Mouse (Mus musculus) spleen, adult 12 weeks (tissue): ENCODE results near the gene Gm11168.
"Not testable (repeated sequence)": the region's sequence is repeated elsewhere in the genome, so short reads cannot be mapped to it uniquely, and the experiment has no call there.

Source experiments
- DNase-seq: peaks from one replicate; pipeline ENCODE4 v3.0.0; 2022; ENCODE audit warnings: low spot score

Gene Gm11168

DNA sequence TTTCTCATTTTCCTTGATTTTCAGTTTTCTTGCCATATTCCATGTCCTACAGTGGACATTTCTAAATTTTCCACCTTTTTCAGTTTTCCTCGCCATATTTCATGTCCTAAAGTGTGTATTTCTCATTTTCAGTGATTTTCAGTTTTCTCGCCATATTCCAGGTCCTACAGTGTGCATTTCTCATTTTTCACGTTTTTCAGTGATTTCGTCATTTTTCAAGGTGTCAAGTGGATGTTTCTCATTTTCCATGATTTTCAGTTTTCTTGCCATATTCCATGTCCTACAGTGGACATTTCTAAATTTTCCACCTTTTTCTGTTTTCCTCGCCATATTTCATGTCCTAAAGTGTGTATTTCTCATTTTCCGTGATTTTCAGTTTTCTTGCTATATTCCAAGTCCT, 22.5 kb downstream of the Gm11168 start:
- peak; percentile 80 for DNase-seq

DNA sequence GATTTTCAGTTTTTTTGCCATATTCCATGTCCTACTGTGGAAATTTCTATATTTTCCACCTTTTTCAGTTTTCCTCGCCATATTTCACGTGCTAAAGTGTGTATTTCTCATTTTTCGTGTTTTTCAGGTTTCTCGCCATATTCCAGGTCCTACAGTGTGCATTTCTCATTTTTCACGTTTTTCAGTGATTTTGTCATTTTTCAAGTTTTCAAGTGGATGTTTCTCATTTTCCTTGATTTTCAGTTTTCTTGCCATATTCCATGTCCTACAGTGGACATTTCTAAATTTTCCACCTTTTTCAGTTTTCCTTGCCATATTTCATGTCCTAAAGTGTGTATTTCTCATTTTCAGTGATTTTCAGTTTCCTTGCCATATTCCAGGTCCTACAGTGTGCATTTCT, 23.0 kb downstream of the Gm11168 start:
- not testable (repeated sequence) for DNase-seq

GRCm38 (mm10) chr9:3026741-3027140, 23.6 kb downstream of the Gm11168 start:
- not testable (repeated sequence) for DNase-seq

GRCm38 (mm10) chr9:3027200-3027599, 24.1 kb downstream of the Gm11168 start:
- DNase-seq, result not testable (repeated sequence)

- peak; percentile 86 for DNase-seq
Measured at GRCm38 (mm10) chr9:3029276-3030000, 26.3 kb downstream of the Gm11168 start.

DNA sequence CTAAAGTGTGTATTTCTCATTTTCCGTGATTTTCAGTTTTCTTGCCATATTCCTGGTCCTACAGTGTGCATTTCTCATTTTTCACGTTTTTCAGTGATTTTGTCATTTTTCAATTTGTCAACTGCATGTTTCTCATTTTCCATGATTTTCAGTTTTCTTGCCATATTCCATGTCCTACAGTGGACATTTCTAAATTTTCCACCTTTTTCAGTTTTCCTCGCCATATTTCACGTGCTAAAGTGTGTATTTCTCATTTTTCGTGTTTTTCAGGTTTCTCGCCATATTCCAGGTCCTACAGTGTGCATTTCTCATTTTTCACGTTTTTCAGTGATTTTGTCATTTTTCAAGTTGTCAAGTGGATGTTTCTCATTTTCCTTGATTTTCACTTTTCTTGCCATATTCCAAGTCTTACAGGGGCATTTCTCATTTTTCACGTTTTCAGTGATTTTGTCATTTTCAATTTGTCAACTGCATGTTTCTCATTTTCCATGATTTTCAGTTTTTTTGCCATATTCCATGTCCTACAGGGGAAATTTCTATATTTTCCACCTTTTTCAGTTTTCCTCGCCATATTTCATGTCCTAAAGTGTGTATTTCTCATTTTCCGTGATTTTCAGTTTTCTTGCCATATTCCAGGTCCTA, 27.7 kb downstream of the Gm11168 start:
- not testable (repeated sequence) for DNase-seq

DNA sequence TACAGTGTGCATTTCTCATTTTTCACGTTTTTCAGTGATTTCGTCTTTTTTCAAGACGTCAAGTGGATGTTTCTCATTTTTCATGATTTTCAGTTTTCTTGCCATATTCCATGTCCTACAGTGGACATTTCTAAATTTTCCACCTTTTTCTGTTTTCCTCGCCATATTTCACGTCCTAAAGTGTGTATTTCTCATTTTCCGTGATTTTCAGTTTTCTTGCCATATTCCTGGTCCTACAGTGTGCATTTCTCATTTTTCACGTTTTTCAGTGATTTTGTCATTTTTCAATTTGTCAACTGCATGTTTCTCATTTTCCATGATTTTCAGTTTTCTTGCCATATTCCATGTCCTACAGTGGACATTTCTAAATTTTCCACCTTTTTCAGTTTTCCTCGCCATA, 31.2 kb downstream of the Gm11168 start, which contains the start of gene Gm17535:
Gene Gm17535, plus strand, starts transcription at position 301 of the 400 bp plus-strand sequence.
- DNase-seq, result not testable (repeated sequence)

- not testable (repeated sequence) for DNase-seq
Measured at GRCm38 (mm10) chr9:3036577-3036976, 33.4 kb downstream of the Gm11168 start, which contains the start of gene Gm10715. Gene Gm10715, plus strand, starts transcription at chr9:3036877.

GRCm38 (mm10) chr9:3038161-3038560, 35.0 kb downstream of the Gm11168 start:
- DNase-seq, result not testable (repeated sequence)
